Mouse (Mus musculus): ENCODE results near the gene Polr2e. TPM values are rescaled to one million over a fixed set of nuclear protein-coding genes. Genes with fewer than 3 reads are reported as not detected.
A peak's percentile ranks its signal among the peaks of the same experiment; 100 is the strongest.

Gene Polr2e
- polyA plus RNA-seq, 1 experiment from 2014 or later = 256 TPM

- H3K27me3 ChIP-seq (replicated peaks; ENCODE audit: control insufficient read depth, insufficient read depth, low read length) = no peaks in the 10 kb centered on the region
- no peak overlapping the region for H3K4me3 ChIP-seq (ENCODE audit: low read depth, low read length)
- H3K4me2 ChIP-seq = no peak overlapping the region
- DNase-seq (ENCODE audit: low spot score) (no peak), ATAC-seq (replicated peaks; ENCODE audit: low FRiP score) (no peak)
- H3K9ac ChIP-seq (ENCODE audit: low read depth, low read length) = no peak overlapping the region
- H3K9me3 ChIP-seq (ENCODE audit: control insufficient read depth, low read length) = no peaks in the 10 kb centered on the region
- 83% methylated on average over 5 of the region's 5 CpGs for WGBS
- H3K4me1 ChIP-seq (replicated peaks; ENCODE audit: control insufficient read depth, insufficient read depth, low read length) = peaks cover 35% of the 10 kb centered on the region
- H3K36me3 ChIP-seq (ENCODE audit: control insufficient read depth, insufficient read depth, low read length) = peaks cover 22% of the 10 kb centered on the region
- no peak overlapping the region for H3K27ac ChIP-seq (ENCODE audit: low read depth, low read length)
Measured at GRCm38 (mm10) chr10:80077312-80077711, 37.7 kb upstream of the Polr2e start.

DNA sequence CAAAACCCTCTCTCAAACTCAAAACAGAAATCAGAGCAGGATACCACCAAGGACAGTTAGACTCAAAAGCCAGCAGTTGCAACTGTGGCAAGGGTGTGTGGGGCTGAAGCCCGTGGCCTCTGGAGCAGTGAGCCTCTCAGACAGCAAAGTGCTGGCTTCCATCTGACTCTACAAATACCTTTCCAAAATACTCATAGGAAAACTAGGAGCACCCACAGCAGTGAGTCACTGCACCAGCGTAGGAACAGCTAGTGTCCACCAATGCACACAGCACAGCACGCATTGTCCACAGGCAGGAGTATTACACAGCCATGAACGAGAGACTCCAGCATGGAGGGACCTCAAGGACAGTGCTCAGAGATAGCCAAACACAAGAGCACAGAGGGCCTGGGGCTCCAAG lies 36.8 kb upstream of the Polr2e start:
- 89% methylated on average over 4 of the region's 4 CpGs for WGBS
- Histone ChIP-seq H3K27me3 (replicated peaks; ENCODE audit: control insufficient read depth, insufficient read depth, low read length) (no peaks in the 10 kb centered on the region), H3K9me3 (ENCODE audit: control insufficient read depth, low read length) (no peaks in the 10 kb centered on the region), H3K4me3 (ENCODE audit: low read depth, low read length) (no peak overlapping the region), H3K36me3 (ENCODE audit: control insufficient read depth, insufficient read depth, low read length) (peaks cover 12% of the 10 kb centered on the region), H3K27ac (ENCODE audit: low read depth, low read length) (peak overlapping the region; percentile 48; the same call in 1 of the 2 replicates), H3K9ac (ENCODE audit: low read depth, low read length) (no peak overlapping the region), H3K4me2 (no peak overlapping the region), H3K4me1 (replicated peaks; ENCODE audit: control insufficient read depth, insufficient read depth, low read length) (peaks cover 40% of the 10 kb centered on the region)
- ATAC-seq (replicated peaks; ENCODE audit: low FRiP score) (no peak), DNase-seq (ENCODE audit: low spot score) (no peak)

DNA sequence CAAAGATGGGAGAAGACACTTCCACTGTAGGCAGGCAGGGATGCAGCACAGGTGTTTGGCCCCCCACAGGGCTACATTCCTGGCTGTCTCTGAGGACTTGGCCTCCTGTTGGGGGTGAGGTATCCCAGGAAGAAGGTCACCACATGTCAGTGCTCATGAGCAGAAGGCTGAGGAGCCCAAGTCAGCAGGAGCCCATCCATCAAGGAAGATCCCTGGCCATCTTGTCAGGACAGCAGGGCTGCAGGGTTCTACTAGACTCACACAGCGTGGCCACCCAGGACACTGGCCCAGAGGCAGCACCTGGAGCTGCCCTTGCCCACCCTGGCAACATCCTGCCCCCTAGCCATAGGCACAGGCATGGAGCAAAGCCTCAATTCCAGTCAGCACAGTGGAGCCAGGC lies 36.3 kb upstream of the Polr2e start:
- WGBS = 63% methylated on average over 1 of the region's 1 CpGs
- H3K27ac ChIP-seq (ENCODE audit: low read depth, low read length) = peak overlapping the region; percentile 48; the same call in 1 of the 2 replicates
- peaks cover 8% of the 10 kb centered on the region for H3K36me3 ChIP-seq (ENCODE audit: control insufficient read depth, insufficient read depth, low read length)
- H3K4me3 ChIP-seq (ENCODE audit: low read depth, low read length) = no peak overlapping the region
- no peak for ATAC-seq (replicated peaks; ENCODE audit: low FRiP score)
- no peak overlapping the region for H3K9ac ChIP-seq (ENCODE audit: low read depth, low read length)
- H3K4me1 ChIP-seq (replicated peaks; ENCODE audit: control insufficient read depth, insufficient read depth, low read length) = peaks cover 40% of the 10 kb centered on the region
- H3K9me3 ChIP-seq (ENCODE audit: control insufficient read depth, low read length) = no peaks in the 10 kb centered on the region
- DNase-seq (ENCODE audit: low spot score) = no peak
- H3K4me2 ChIP-seq = no peak overlapping the region
- H3K27me3 ChIP-seq (replicated peaks; ENCODE audit: control insufficient read depth, insufficient read depth, low read length) = no peaks in the 10 kb centered on the region

DNA sequence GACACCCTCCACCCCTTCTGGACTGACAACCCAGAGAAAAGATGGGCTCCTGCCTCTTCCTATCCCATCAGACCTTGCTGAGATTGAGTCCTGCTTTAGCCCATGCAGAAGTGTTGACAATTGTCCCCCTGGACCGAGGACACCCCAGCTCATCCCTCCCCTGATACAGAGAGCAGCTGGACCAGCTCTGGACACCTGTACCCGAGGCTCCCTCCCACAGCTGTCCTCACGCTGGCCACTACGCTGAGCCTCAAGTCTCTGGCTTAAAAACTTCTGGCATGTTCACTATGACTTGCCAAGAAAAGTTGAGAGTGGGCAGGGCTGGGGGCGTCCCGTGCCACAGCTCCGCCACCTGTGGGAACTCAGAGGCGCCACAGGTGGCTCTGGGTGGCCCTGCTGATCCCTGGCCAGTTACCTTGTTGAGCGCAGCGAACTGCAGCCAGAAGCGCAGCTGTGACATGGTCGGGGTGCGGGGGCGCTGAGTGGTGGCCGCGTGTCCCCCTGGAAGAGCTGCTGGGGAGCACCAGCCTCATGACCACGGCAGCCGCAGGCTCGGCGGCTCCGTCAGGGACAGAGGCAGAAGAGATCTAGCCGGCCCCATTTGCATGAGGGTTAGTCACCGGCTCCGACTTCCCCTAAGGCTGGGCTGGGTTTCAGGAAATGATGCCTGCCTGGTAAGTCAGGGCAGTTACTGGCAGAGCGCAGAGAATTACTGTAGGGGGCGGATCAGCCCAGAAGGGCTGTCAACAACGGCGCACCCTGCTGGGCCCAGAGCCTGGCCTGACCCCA lies 35.4 kb upstream of the Polr2e start:
- DNase-seq (ENCODE audit: low spot score) = no peak
- peak overlapping the region; percentile 29 for H3K4me3 ChIP-seq (ENCODE audit: low read depth, low read length)
- H3K4me1 ChIP-seq (replicated peaks; ENCODE audit: control insufficient read depth, insufficient read depth, low read length) = peaks cover 41% of the 10 kb centered on the region
- H3K9ac ChIP-seq (ENCODE audit: low read depth, low read length) = peak overlapping the region; percentile 30; the same call in 1 of the 2 replicates
- ATAC-seq (replicated peaks; ENCODE audit: low FRiP score) = peak; percentile 37; the same call in 1 of the 2 replicates
- 0 out of 2 replicates have a peak overlapping the region, but pooled peaks have one; percentile 48 for H3K27ac ChIP-seq (ENCODE audit: low read depth, low read length)
- peak overlapping the region; percentile 48 for H3K4me2 ChIP-seq
- peaks cover 6% of the 10 kb centered on the region for H3K36me3 ChIP-seq (ENCODE audit: control insufficient read depth, insufficient read depth, low read length)
- no peaks in the 10 kb centered on the region for H3K27me3 ChIP-seq (replicated peaks; ENCODE audit: control insufficient read depth, insufficient read depth, low read length)
- WGBS = 19% methylated on average over 28 of the region's 28 CpGs
- H3K9me3 ChIP-seq (ENCODE audit: control insufficient read depth, low read length) = no peaks in the 10 kb centered on the region

DNA sequence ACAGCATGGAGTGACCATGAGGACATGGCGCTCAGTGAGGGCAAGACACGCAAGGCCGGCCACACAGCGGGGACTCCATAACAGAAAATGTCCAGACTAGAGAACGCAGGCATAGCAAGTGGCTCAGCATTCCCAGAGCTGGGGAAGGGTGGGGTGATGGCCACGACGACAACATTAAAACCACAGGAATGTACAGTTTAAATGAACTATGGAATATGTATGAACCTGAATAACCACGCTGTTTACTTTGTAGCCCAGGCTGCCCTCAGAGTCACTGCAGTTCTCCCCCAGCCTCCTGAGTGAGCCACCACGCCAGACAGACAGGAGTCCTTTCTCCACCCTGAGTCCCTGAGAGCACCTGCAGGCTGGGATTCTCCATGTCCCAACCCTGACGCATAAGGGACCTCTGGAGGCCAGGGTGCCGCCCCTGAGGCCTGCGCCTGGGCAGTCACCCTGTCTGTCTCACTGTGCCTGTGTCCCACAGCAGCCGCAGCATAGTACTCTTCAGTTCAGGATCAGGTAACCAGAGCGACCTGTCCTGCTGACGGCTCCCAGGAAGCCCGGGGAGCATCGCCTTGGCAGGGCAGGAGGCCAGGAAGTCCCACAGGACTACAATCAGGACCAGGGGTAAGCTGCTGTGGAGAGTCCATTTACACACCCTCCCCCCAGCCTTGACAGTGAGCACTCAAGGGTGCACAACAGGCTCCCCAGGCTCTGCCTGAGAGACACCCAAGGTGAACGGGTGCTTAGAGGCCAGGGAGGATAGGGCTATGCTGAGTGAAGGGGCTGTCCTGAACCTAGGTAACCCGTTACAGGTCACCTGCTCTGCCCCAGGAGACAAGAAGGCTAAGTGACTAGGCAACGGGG lies 33.3 kb upstream of the Polr2e start:
- WGBS = 84% methylated on average over 20 of the region's 20 CpGs
- no peak overlapping the region for H3K4me3 ChIP-seq (ENCODE audit: low read depth, low read length)
- no peaks in the 10 kb centered on the region for H3K27me3 ChIP-seq (replicated peaks; ENCODE audit: control insufficient read depth, insufficient read depth, low read length)
- H3K9me3 ChIP-seq (ENCODE audit: control insufficient read depth, low read length) = no peaks in the 10 kb centered on the region
- no peak overlapping the region for H3K4me2 ChIP-seq
- H3K4me1 ChIP-seq (replicated peaks; ENCODE audit: control insufficient read depth, insufficient read depth, low read length) = peaks cover 39% of the 10 kb centered on the region
- H3K27ac ChIP-seq (ENCODE audit: low read depth, low read length) = 0 out of 2 replicates have a peak overlapping the region, but pooled peaks have one; percentile 93
- ATAC-seq (replicated peaks; ENCODE audit: low FRiP score) (no peak), DNase-seq (ENCODE audit: low spot score) (no peak)
- H3K36me3 ChIP-seq (ENCODE audit: control insufficient read depth, insufficient read depth, low read length) = peaks cover 2% of the 10 kb centered on the region
- H3K9ac ChIP-seq (ENCODE audit: low read depth, low read length) = no peak overlapping the region

- Histone ChIP-seq H3K4me2 (peak overlapping the region; percentile 42; the same call in 1 of the 2 replicates), H3K36me3 (ENCODE audit: control insufficient read depth, insufficient read depth, low read length) (peaks cover 6% of the 10 kb centered on the region), H3K27me3 (replicated peaks; ENCODE audit: control insufficient read depth, insufficient read depth, low read length) (no peaks in the 10 kb centered on the region), H3K9ac (ENCODE audit: low read depth, low read length) (peak overlapping the region; percentile 55), H3K27ac (ENCODE audit: low read depth, low read length) (peak overlapping the region; percentile 93), H3K4me3 (ENCODE audit: low read depth, low read length) (no peak overlapping the region), H3K4me1 (replicated peaks; ENCODE audit: control insufficient read depth, insufficient read depth, low read length) (peaks cover 39% of the 10 kb centered on the region), H3K9me3 (ENCODE audit: control insufficient read depth, low read length) (no peaks in the 10 kb centered on the region)
- ATAC-seq (replicated peaks; ENCODE audit: low FRiP score) (no peak), DNase-seq (ENCODE audit: low spot score) (no peak)
- whole genome bisulfite sequencing = 74% methylated on average over 3 of the region's 3 CpGs
Measured at GRCm38 (mm10) chr10:80071516-80071900, 31.9 kb upstream of the Polr2e start.

GRCm38 (mm10) chr10:80070837-80071515 lies 31.4 kb upstream of the Polr2e start:
- H3K9ac ChIP-seq (ENCODE audit: low read depth, low read length) = peak overlapping the region; percentile 55

GRCm38 (mm10) chr10:80069948-80070450 lies 30.4 kb upstream of the Polr2e start:
- H3K9me3 ChIP-seq (ENCODE audit: control insufficient read depth, low read length) = no peaks in the 10 kb centered on the region
- 85% methylated on average over 4 of the region's 4 CpGs for WGBS
- H3K36me3 ChIP-seq (ENCODE audit: control insufficient read depth, insufficient read depth, low read length) = peaks cover 13% of the 10 kb centered on the region; the same call in 1 of the 2 replicates
- H3K27ac ChIP-seq (ENCODE audit: low read depth, low read length) = peak overlapping the region; percentile 38
- no peak overlapping the region for H3K4me3 ChIP-seq (ENCODE audit: low read depth, low read length)
- no peaks in the 10 kb centered on the region for H3K27me3 ChIP-seq (replicated peaks; ENCODE audit: control insufficient read depth, insufficient read depth, low read length)
- 0 out of 2 replicates have a peak overlapping the region, but pooled peaks have one; percentile 16 for H3K9ac ChIP-seq (ENCODE audit: low read depth, low read length)
- ATAC-seq (replicated peaks; ENCODE audit: low FRiP score) = no peak
- no peak for DNase-seq (ENCODE audit: low spot score)
- peaks cover 27% of the 10 kb centered on the region for H3K4me1 ChIP-seq (replicated peaks; ENCODE audit: control insufficient read depth, insufficient read depth, low read length)
- H3K4me2 ChIP-seq = no peak overlapping the region

More at GRCm38 (mm10) chr10:80070837-80071515, 31.4 kb upstream of the Polr2e start:
- H3K4me2 ChIP-seq = peak overlapping the region; percentile 42; the same call in 1 of the 2 replicates
- 52% methylated on average over 9 of the region's 9 CpGs for WGBS
- ATAC-seq (replicated peaks; ENCODE audit: low FRiP score) (peak; percentile 91), DNase-seq (ENCODE audit: low spot score) (peak; percentile 56)
- no peaks in the 10 kb centered on the region for H3K27me3 ChIP-seq (replicated peaks; ENCODE audit: control insufficient read depth, insufficient read depth, low read length)
- no peaks in the 10 kb centered on the region for H3K9me3 ChIP-seq (ENCODE audit: control insufficient read depth, low read length)
- H3K27ac ChIP-seq (ENCODE audit: low read depth, low read length) = peak overlapping the region; percentile 93
- peaks cover 7% of the 10 kb centered on the region; the same call in 1 of the 2 replicates for H3K36me3 ChIP-seq (ENCODE audit: control insufficient read depth, insufficient read depth, low read length)
- H3K4me1 ChIP-seq (replicated peaks; ENCODE audit: control insufficient read depth, insufficient read depth, low read length) = peaks cover 37% of the 10 kb centered on the region
- H3K4me3 ChIP-seq (ENCODE audit: low read depth, low read length) = 0 out of 2 replicates have a peak overlapping the region, but pooled peaks have one; percentile 3

Measured in liver, embryonic 11.5 days (tissue).